Mouse (Mus musculus): ENCODE data around the gene Zbtb48.

Zbtb48 gene

GRCm38 (mm10) chr4:151972221-151972967 is 55.1 kb downstream of the Zbtb48 start:
- in situ Hi-C loops (cut with MboI, MseI), result no loop called here
